Mouse (Mus musculus): Measurements from ENCODE around the gene Grwd1.

DNA sequence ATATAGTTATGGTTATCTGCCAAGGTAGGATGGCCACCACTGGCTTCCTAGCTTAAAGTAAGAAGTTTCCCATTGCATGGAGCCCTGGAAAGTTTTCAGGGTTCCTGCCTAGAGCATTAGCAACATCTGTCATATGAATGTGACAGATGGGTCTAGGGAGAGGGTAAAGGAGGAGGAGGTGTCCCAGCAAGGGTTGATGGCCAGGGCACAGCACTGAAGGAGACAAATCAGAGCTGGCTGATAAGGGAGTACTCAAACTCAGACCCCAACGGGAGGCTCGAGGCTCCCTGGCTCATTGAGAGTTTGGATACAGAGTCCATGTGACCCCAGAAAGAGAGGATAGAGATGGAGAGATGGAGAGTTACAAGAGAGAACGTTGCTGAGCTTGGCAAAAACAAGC lies 19.9 kb upstream of the Grwd1 start:
- TF ChIP-seq POLR2A (IDR thresholded peaks at IDR 0.05; ENCODE audit: low read depth, low read length): no peak
- TF ChIP-seq CTCF (conservative IDR thresholded peaks at IDR 0.05; ENCODE audit: insufficient read depth, insufficient read length, low read depth, low read length): no peak

All from kidney, adult 2 months (tissue).